Comparison of ENCODE assay signal across 7 mouse cellular contexts in the genomic region with DNA sequence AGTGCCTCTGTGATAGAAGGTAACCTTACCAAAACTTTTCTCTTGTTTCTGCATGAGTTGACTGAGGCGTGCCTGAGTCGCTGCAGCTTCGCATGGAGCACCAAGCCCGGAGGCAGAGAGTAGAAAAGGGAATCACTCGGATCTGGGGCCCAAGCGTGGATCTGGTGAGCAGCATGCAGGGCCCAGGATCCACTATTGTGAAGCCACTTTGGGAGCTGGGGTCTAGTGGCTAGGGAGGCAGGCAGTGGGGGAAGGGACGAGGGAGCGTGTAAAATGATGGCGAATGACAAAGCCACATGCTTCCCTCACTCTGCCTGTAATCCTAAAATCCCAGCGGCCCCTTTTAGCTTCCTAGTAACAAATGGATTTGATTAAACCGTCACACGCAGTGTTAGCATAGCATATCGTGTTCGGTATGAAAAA.
DNase-seq lines count a peak whose midpoint lies in the region; ATAC-seq lines count a peak whose summit lies in the region.

No protein-coding gene starts in this region.

- no peak overlapping the region for H3K27ac ChIP-seq in liver, embryonic 11.5 days (ENCODE audit: low read depth, low read length)
- H3K27ac ChIP-seq in forebrain, embryonic 15.5 days (replicated peaks) = peak overlapping the region; percentile 96
- H3K27ac ChIP-seq in limb, embryonic 10.5 days = peak overlapping the region; percentile 78

- no peaks in the 10 kb centered on the region for H3K4me1 ChIP-seq in liver, embryonic 11.5 days (replicated peaks; ENCODE audit: control insufficient read depth, insufficient read depth, low read length)
- H3K4me1 ChIP-seq in forebrain, embryonic 15.5 days = peaks cover 67% of the 10 kb centered on the region
- peaks cover 51% of the 10 kb centered on the region for H3K4me1 ChIP-seq in limb, embryonic 10.5 days

- peak overlapping the region; percentile 24 for H3K4me3 ChIP-seq in liver, embryonic 11.5 days (ENCODE audit: low read depth, low read length)
- peak overlapping the region; percentile 52 for H3K4me3 ChIP-seq in forebrain, embryonic 15.5 days
- peak overlapping the region; percentile 51 for H3K4me3 ChIP-seq in limb, embryonic 10.5 days

- ATAC-seq in liver, embryonic 11.5 days (replicated peaks; ENCODE audit: low FRiP score) = no peak
- ATAC-seq in forebrain, embryonic 15.5 days (replicated peaks) = peak; percentile 20; the same call in 1 of the 2 replicates

- peaks cover 23% of the 10 kb centered on the region for H3K27me3 ChIP-seq in liver, embryonic 11.5 days (replicated peaks; ENCODE audit: control insufficient read depth, insufficient read depth, low read length)
- H3K27me3 ChIP-seq in forebrain, embryonic 15.5 days = no peaks in the 10 kb centered on the region
- peaks cover 34% of the 10 kb centered on the region; the same call in 1 of the 2 replicates for H3K27me3 ChIP-seq in limb, embryonic 10.5 days (ENCODE audit: low read depth, poor library complexity, severe bottlenecking)

- no peaks in the 10 kb centered on the region for H3K36me3 ChIP-seq in liver, embryonic 11.5 days (ENCODE audit: control insufficient read depth, insufficient read depth, low read length)
- H3K36me3 ChIP-seq in forebrain, embryonic 15.5 days = no peaks in the 10 kb centered on the region
- no peaks in the 10 kb centered on the region for H3K36me3 ChIP-seq in limb, embryonic 10.5 days

- 9% methylated on average over 14 of the region's 14 CpGs for WGBS in liver, embryonic 11.5 days
- under 1% methylated on average over 14 of the region's 14 CpGs for WGBS in forebrain, embryonic 15.5 days
- 3% methylated on average over 14 of the region's 14 CpGs for WGBS in limb, embryonic 10.5 days

- H3K9me3 ChIP-seq in liver, embryonic 11.5 days (ENCODE audit: control insufficient read depth, low read length) = no peaks in the 10 kb centered on the region
- H3K9me3 ChIP-seq in forebrain, embryonic 15.5 days = no peaks in the 10 kb centered on the region
- H3K9me3 ChIP-seq in limb, embryonic 10.5 days (replicated peaks) = no peaks in the 10 kb centered on the region

- no peak overlapping the region for H3K9ac ChIP-seq in liver, embryonic 11.5 days (ENCODE audit: low read depth, low read length)
- H3K9ac ChIP-seq in forebrain, embryonic 15.5 days (replicated peaks) = peak overlapping the region; percentile 69

- DNase-seq in liver, embryonic 11.5 days (ENCODE audit: low spot score) = peak; percentile 33
- no peak for DNase-seq in liver
- peak; percentile 62 for DNase-seq in limb, embryonic 10.5 days (ENCODE audit: low spot score)
- DNase-seq in right cerebral cortex, postnatal 4 days = peak; percentile 50
- DNase-seq in cerebellum, postnatal 36 days = no peak
- no peak for DNase-seq in urinary bladder, adult 18-20 months (ENCODE audit: low spot score in 2 of 2)

- peak overlapping the region; percentile 64 for H3K4me2 ChIP-seq in liver, embryonic 11.5 days
- H3K4me2 ChIP-seq in forebrain, embryonic 15.5 days (replicated peaks) = peak overlapping the region; percentile 72

Comparison
In these comparisons a context has a peak if more than half of its experiments do, and no peak if none do; other contexts are left out.
1. DNase-seq: peak in liver, embryonic 11.5 days (single experiment), limb, embryonic 10.5 days (single experiment) and right cerebral cortex, postnatal 4 days (single experiment); none in liver (single experiment), cerebellum, postnatal 36 days (0 of 2) and urinary bladder, adult 18-20 months (0 of 2).
2. Peak in every context shown above with its lines, with median percentiles within 50 percentile points of each other: H3K4me3 ChIP-seq.